Mouse (Mus musculus): ENCODE results near the gene Nat8f2.

- TF ChIP-seq CTCF (IDR thresholded peaks at IDR 0.05; ENCODE audit: borderline replicate concordance, control insufficient read depth, extremely low read depth, insufficient read depth, low read length, poor library complexity), result no peak
- TF ChIP-seq POLR2A (IDR thresholded peaks at IDR 0.05; ENCODE audit: control insufficient read depth, extremely low read depth, insufficient read depth, low read length, poor library complexity), result no peak
Measured at GRCm38 (mm10) chr6:85915141-85915538, 46.2 kb upstream of the Nat8f2 start.
